Mouse (Mus musculus) ovary, postnatal 14 days (tissue): ENCODE results near the gene Nxpe2.

ENCODE experiments used
- DNase-seq: peaks from one replicate; pipeline ENCODE4 v3.0.0; 2022; ENCODE audit warnings: low spot score

Nxpe2 gene

DNA sequence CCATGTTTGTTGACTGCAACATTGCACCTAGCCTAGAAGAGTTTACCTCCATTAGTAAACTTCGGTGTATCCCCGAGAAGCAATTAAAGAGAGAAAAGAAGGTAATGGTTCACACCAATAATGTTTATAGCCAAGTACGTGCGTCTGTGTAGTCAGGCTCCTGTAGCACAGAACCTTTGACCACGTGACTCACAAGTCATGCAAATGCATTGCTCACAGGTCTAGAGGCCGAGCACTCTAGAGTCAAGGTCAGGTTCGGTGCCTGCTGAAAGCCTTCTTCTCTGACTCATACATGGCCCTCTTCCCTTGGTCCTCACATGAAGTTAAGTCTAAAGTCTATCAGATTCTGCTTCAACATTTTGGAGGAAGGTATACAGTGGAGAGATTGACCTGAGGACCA, 54.3 kb downstream of the Nxpe2 start:
- no peak for DNase-seq

DNA sequence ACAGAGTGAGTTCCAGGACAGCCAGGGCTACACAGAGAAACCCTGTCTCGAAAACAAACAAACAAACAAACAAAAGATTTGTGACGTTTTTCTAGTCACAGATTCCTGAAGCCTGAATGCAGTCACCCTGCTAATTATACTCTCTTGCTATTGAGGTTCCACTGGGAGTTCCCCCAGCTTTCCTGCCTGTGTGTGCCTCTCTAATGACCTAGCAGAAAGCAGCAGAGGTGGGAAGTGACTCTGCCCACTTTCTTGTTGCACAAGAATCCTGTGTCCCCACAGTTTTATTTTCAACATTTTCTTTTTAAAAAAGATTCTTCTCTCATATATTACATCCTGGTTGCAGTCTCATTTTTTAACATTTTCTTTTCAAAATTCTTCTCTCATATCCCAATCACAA, 58.5 kb downstream of the Nxpe2 start:
- no peak for DNase-seq

DNA sequence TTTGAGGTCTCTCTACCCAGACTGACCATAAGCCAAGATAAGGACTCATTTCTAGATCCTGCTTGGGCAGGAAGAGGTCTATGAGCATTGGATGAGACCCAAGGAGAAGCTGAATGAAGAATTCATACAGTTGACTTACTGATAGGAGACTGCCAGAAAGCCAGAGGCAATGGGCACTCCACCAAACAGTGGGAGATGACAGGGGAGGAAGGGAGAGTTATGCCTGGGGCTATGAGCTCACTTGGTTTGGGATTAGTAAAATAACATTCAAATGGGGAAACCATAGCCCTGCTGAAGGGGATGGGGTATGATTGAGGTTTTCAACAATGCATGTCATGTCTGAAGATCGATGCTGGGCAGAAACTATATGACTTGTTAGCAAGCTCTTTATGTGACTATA, 63.0 kb downstream of the Nxpe2 start:
- DNase-seq, result no peak

DNA sequence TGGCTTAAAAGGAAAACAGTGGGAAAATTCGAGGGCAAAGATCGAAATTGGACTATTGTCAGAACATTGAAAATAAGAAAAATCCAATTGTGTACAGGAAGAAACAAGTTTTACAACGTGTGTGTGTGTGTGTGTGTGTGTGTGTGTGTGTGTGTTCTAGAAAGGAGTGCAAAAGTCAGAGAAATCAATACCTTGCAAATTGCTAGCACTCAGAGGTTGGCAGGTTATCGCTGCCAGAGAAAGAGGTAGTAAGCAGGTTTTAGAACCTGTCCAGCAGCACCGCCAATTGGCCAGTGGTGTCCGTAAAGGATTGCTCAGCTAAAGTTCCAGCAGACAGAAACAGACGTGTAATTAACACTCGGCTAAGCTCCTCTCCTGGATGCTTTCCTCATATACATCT, 69.0 kb downstream of the Nxpe2 start:
- no peak for DNase-seq

DNA sequence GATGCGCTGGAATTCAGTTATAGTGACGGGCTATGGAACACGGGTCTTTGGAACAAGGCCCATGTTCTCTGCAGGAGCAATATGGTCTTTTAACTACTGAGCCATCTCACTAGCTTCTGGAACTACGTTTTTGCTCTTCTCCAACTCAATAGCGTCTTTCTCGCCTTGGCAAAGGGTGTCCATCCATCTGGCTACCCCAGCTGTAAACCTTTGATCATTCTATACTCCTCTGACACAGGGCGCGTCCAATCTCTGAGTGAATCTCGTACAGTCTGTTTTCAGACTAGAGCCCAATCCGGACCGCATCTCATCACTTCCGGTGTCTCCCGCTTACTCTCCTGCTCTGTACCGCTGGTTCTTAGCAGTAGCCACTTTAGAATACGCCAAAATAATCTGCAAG, 76.4 kb downstream of the Nxpe2 start:
- no peak for DNase-seq
